Mouse (Mus musculus) liver, postnatal 0 days (tissue): ENCODE data around the gene Nat8f5. TPM values are rescaled to one million over a fixed set of nuclear protein-coding genes. Genes with fewer than 3 reads are reported as not detected.
A peak's percentile ranks its signal among the peaks of the same experiment; 100 is the strongest.
"Not testable (repeated sequence)": the region's sequence is repeated elsewhere in the genome, so short reads cannot be mapped to it uniquely, and the experiment has no call there.

Experiments
- ATAC-seq: fragments of 200-750 bp; cut with Nextera tagmentation; 2 replicates; pipeline ENCODE4 v1.8.0; 2017; ENCODE audit warnings: mild to moderate bottlenecking, moderate library complexity
- DNase-seq: peaks from one replicate; pipeline ENCODE4 v3.0.0-alpha.2; 2016
- H3K27ac ChIP-seq: fragments of 300-500 bp; sonication (generic); 2 replicates; pipeline ENCODE4 v1.5.1; 2014; ENCODE audit warnings: antibody characterized with exemption, moderate library complexity, mild to moderate bottlenecking, low read depth
- H3K27me3 ChIP-seq: fragments of 300-500 bp; sonication (generic); 2 replicates; pipeline ENCODE4 v1.6.1; 2014; ENCODE audit warnings: low read length, control low read depth, mixed read lengths; ENCODE audit not compliant: insufficient read depth
- H3K36me3 ChIP-seq: fragments of 300-500 bp; sonication (generic); replicated peaks from 2 replicates; pipeline ENCODE4 v1.6.1; 2014; ENCODE audit warnings: mild to moderate bottlenecking, control low read depth, low read length, moderate library complexity, mixed read lengths; ENCODE audit not compliant: insufficient read depth
- H3K4me1 ChIP-seq: fragments of 300-500 bp; sonication (generic); 2 replicates; pipeline ENCODE4 v1.6.1; 2014; ENCODE audit warnings: antibody characterized with exemption, mild to moderate bottlenecking, control low read depth; ENCODE audit not compliant: insufficient read depth
- H3K4me2 ChIP-seq: fragments of 300-500 bp; sonication (generic); 2 replicates; pipeline ENCODE4 v1.6.1; 2014; ENCODE audit warnings: low read depth, mild to moderate bottlenecking, low read length, moderate library complexity, mixed read lengths
- H3K4me3 ChIP-seq: fragments of 300-500 bp; sonication (generic); 2 replicates; pipeline ENCODE4 v1.5.1; 2014; ENCODE audit warnings: low read depth, low read length
- H3K9ac ChIP-seq: fragments of 300-500 bp; sonication (generic); replicated peaks from 2 replicates; pipeline ENCODE4 v1.6.1; 2014; ENCODE audit warnings: mild to moderate bottlenecking, moderate library complexity
- H3K9me3 ChIP-seq: fragments of 300-500 bp; sonication (generic); 2 replicates; pipeline ENCODE4 v1.6.1; 2016; ENCODE audit warnings: mild to moderate bottlenecking, control low read depth, low read length, mixed read lengths
- CTCF ChIP-seq: sonication (generic); IDR thresholded peaks from 2 replicates; pipeline ENCODE4 v1.5.1; 2016; ENCODE audit warnings: antibody characterized with exemption, low read depth
- EP300 ChIP-seq: IDR thresholded peaks from 2 replicates; pipeline ENCODE4 v1.6.1; 2016; ENCODE audit warnings: antibody characterized with exemption, low read depth, mild to moderate bottlenecking
- WGBS: fragments of 180-500 bp; shearing (Covaris S2); extraction: QIAGEN DNeasy Blood & Tissue Kit; methylation state at CpG from one replicate; pipeline ENCODE4 v1.1.7; 2014; ENCODE audit not compliant: insufficient replicate concordance; 5-methylcytosine and 5-hydroxymethylcytosine counted together
- polyA plus RNA-seq: library from polyadenylated mRNA; unstranded; fragments of >200 nt; fragmentation: Nextera tagmentation; extraction: Ambion mirVana; gene quantifications from 2 replicates; pipeline ENCODE4 v1.2.1, GENCODE M21; 2015

The Nat8f5 gene
- not detected in 2 replicates for polyA plus RNA-seq

- H3K9ac ChIP-seq = no peak within 1 kb of the TSS
- ATAC-seq (no peak), DNase-seq (no peak)
- no peak within 1 kb of the TSS for H3K4me3 ChIP-seq
- no peaks in the 10 kb centered on the region for H3K27me3 ChIP-seq
- H3K9me3 ChIP-seq = no peaks in the 10 kb centered on the region
- no peaks in the 10 kb centered on the region for H3K36me3 ChIP-seq
- H3K4me1 ChIP-seq = no peaks in the 10 kb centered on the region
- TF ChIP-seq EP300 (no peak), CTCF (no peak)
- H3K4me2 ChIP-seq = no peak within 1 kb of the TSS
- H3K27ac ChIP-seq = no peak within 1 kb of the TSS
- WGBS = 64% methylated on average over 5 of the region's 5 CpGs
These were observed at the start of gene Nat8f5, which contains the start of gene Nat8f6 for GRCm38 (mm10) chr6:85820837-85821236. Gene Nat8f5 (minus strand): TSS chr6:85820972. Gene Nat8f6 (minus strand): TSS chr6:85820954.

GRCm38 (mm10) chr6:85869006-85869405 lies 48.2 kb upstream of the Nat8f5 start, which contains the start of gene Nat8f2:
Gene Nat8f2 (minus strand): TSS chr6:85869158.
- not testable (repeated sequence) for DNase-seq, H3K27ac ChIP-seq, H3K9me3 ChIP-seq, H3K27me3 ChIP-seq, H3K9ac ChIP-seq, H3K36me3 ChIP-seq, H3K4me3 ChIP-seq, H3K4me1 ChIP-seq, H3K4me2 ChIP-seq
- 0 out of 2 replicates have a peak, but pooled peaks have one; percentile 44 for ATAC-seq
- 60% methylated on average over 5 of the region's 5 CpGs for WGBS

- Histone ChIP-seq H3K9ac (no peak overlapping the region), H3K27ac (no peak overlapping the region), H3K4me2 (no peak overlapping the region), H3K4me3 (no peak overlapping the region), H3K4me1 (no peaks in the 10 kb centered on the region), H3K27me3 (no peaks in the 10 kb centered on the region), H3K9me3 (no peaks in the 10 kb centered on the region), H3K36me3 (no peaks in the 10 kb centered on the region)
- ATAC-seq (no peak), DNase-seq (no peak)
- no peak for TF ChIP-seq CTCF
- WGBS = 60% methylated on average over 8 of the region's 8 CpGs
These were observed 47.2 kb upstream of the Nat8f5 start for GRCm38 (mm10) chr6:85867726-85868690.

- H3K4me1 ChIP-seq, H3K36me3 ChIP-seq, H3K27me3 ChIP-seq, ATAC-seq, H3K9ac ChIP-seq, H3K27ac ChIP-seq, H3K9me3 ChIP-seq, H3K4me3 ChIP-seq, H3K4me2 ChIP-seq, DNase-seq: not testable (repeated sequence)
- 42% methylated on average over 1 of the region's 1 CpGs for WGBS
These were observed 46.2 kb upstream of the Nat8f5 start for GRCm38 (mm10) chr6:85866995-85867394.

GRCm38 (mm10) chr6:85866166-85866565 lies 45.4 kb upstream of the Nat8f5 start:
- not testable (repeated sequence) for H3K4me3 ChIP-seq, H3K9ac ChIP-seq, H3K27me3 ChIP-seq, H3K4me2 ChIP-seq, DNase-seq, H3K9me3 ChIP-seq, H3K27ac ChIP-seq, H3K36me3 ChIP-seq, H3K4me1 ChIP-seq, ATAC-seq
- 79% methylated on average over 3 of the region's 3 CpGs for WGBS

GRCm38 (mm10) chr6:85864900-85865639 lies 44.3 kb upstream of the Nat8f5 start:
- not testable (repeated sequence) for H3K27ac ChIP-seq, ATAC-seq, DNase-seq, H3K4me1 ChIP-seq, H3K9me3 ChIP-seq, H3K9ac ChIP-seq, H3K4me2 ChIP-seq, H3K36me3 ChIP-seq, H3K4me3 ChIP-seq, H3K27me3 ChIP-seq
- WGBS = 53% methylated on average over 4 of the region's 7 CpGs
